Mouse (Mus musculus) limb, embryonic 15.5 days (tissue): ENCODE results near the gene Far1. TPM values are rescaled to one million over a fixed set of nuclear protein-coding genes. Genes with fewer than 3 reads are reported as not detected.

ENCODE experiments used
- ATAC-seq: fragments of 200-750 bp; cut with Nextera tagmentation; 2 replicates; pipeline ENCODE4 v1.8.0; 2017; ENCODE audit warnings: low read depth, moderate TSS enrichment; ENCODE audit not compliant: insufficient number of reproducible peaks, low FRiP score, low TSS enrichment
- H3K27ac ChIP-seq: fragments of 300-500 bp; sonication (generic); 2 replicates; pipeline ENCODE4 v1.5.1; 2015; ENCODE audit warnings: moderate library complexity, mild to moderate bottlenecking, inconsistent platforms
- H3K27me3 ChIP-seq: fragments of 300-500 bp; sonication (generic); 2 replicates; pipeline ENCODE4 v1.6.1; 2015; ENCODE audit warnings: inconsistent platforms
- H3K36me3 ChIP-seq: fragments of 300-500 bp; sonication (generic); 2 replicates; pipeline ENCODE4 v1.6.1; 2015; ENCODE audit warnings: inconsistent platforms
- H3K4me1 ChIP-seq: fragments of 300-500 bp; sonication (generic); 2 replicates; pipeline ENCODE4 v1.6.1; 2015; ENCODE audit warnings: inconsistent platforms
- H3K4me2 ChIP-seq: fragments of 300-500 bp; sonication (generic); 2 replicates; pipeline ENCODE4 v1.6.1; 2015; ENCODE audit warnings: mild to moderate bottlenecking, inconsistent platforms
- H3K4me3 ChIP-seq: fragments of 300-500 bp; sonication (generic); 2 replicates; pipeline ENCODE4 v1.5.1; 2015; ENCODE audit warnings: mild to moderate bottlenecking, inconsistent platforms
- H3K9ac ChIP-seq: fragments of 300-500 bp; sonication (generic); 2 replicates; pipeline ENCODE4 v1.6.1; 2015; ENCODE audit warnings: inconsistent platforms
- H3K9me3 ChIP-seq: fragments of 300-500 bp; sonication (generic); 2 replicates; pipeline ENCODE4 v1.6.1; 2016; ENCODE audit warnings: inconsistent platforms
- WGBS: fragments of 180-500 bp; shearing (Covaris S2); methylation state at CpG from one replicate; pipeline ENCODE4 v1.1.7; 2015; 5-methylcytosine and 5-hydroxymethylcytosine counted together
- polyA plus RNA-seq: library from polyadenylated mRNA; unstranded; fragments of >200 nt; fragmentation: Nextera tagmentation; extraction: Ambion mirVana; gene quantifications from 2 replicates; pipeline ENCODE4 v1.2.1, GENCODE M21; 2015

Far1 gene
- polyA plus RNA-seq, 1 experiment from 2014 or later: 80.8 TPM

- peaks cover 2% of the 10 kb centered on the region; the same call in 1 of the 2 replicates for H3K4me1 ChIP-seq
- no peaks in the 10 kb centered on the region for H3K27me3 ChIP-seq
- no peaks in the 10 kb centered on the region for H3K9me3 ChIP-seq
- H3K4me3 ChIP-seq: peak overlapping the region; percentile 76
- no peaks in the 10 kb centered on the region for H3K36me3 ChIP-seq
- H3K9ac ChIP-seq: peak overlapping the region; percentile 60
- ATAC-seq: no peak
- H3K27ac ChIP-seq: peak overlapping the region; percentile 84
- H3K4me2 ChIP-seq: peak overlapping the region; percentile 90
- 14% methylated on average over 20 of the region's 20 CpGs for WGBS
Observed at GRCm38 (mm10) chr7:113512527-113513285, 928 bp upstream of the Far1 start.

GRCm38 (mm10) chr7:113513963-113514649 lies 472 bp downstream of the Far1 start:
- Histone ChIP-seq H3K9ac (peak overlapping the region; percentile 76), H3K4me3 (peak overlapping the region; percentile 76), H3K36me3 (no peaks in the 10 kb centered on the region), H3K9me3 (no peaks in the 10 kb centered on the region), H3K4me2 (peak overlapping the region; percentile 90), H3K27ac (peak overlapping the region; percentile 96), H3K27me3 (no peaks in the 10 kb centered on the region), H3K4me1 (peaks cover 2% of the 10 kb centered on the region; the same call in 1 of the 2 replicates)
- WGBS: under 1% methylated on average over 43 of the region's 45 CpGs
- peak; percentile 79 for ATAC-seq

- H3K36me3 ChIP-seq: no peaks in the 10 kb centered on the region
- H3K27me3 ChIP-seq: no peaks in the 10 kb centered on the region
- peaks cover 2% of the 10 kb centered on the region; the same call in 1 of the 2 replicates for H3K4me1 ChIP-seq
- no peaks in the 10 kb centered on the region for H3K9me3 ChIP-seq
- no peak overlapping the region for H3K4me3 ChIP-seq
- H3K27ac ChIP-seq: no peak overlapping the region
- no peak overlapping the region for H3K9ac ChIP-seq
- no peak for ATAC-seq
- H3K4me2 ChIP-seq: no peak overlapping the region
- 74% methylated on average over 4 of the region's 4 CpGs for WGBS
Observed at GRCm38 (mm10) chr7:113515831-113516230, 2.2 kb downstream of the Far1 start.

GRCm38 (mm10) chr7:113518419-113518818 lies 4.8 kb downstream of the Far1 start:
- H3K27me3 ChIP-seq: no peaks in the 10 kb centered on the region
- H3K9me3 ChIP-seq: no peaks in the 10 kb centered on the region
- H3K36me3 ChIP-seq: no peaks in the 10 kb centered on the region
- WGBS: 62% methylated on average over 3 of the region's 3 CpGs
- H3K4me2 ChIP-seq: no peak overlapping the region
- peaks cover 2% of the 10 kb centered on the region; the same call in 1 of the 2 replicates for H3K4me1 ChIP-seq
- H3K4me3 ChIP-seq: no peak overlapping the region
- H3K9ac ChIP-seq: no peak overlapping the region
- no peak overlapping the region for H3K27ac ChIP-seq
- ATAC-seq: no peak

- 81% methylated on average over 2 of the region's 2 CpGs for WGBS
- H3K4me2 ChIP-seq: no peak overlapping the region
- H3K9me3 ChIP-seq: no peaks in the 10 kb centered on the region
- H3K4me1 ChIP-seq: peaks cover 2% of the 10 kb centered on the region; the same call in 1 of the 2 replicates
- H3K27me3 ChIP-seq: no peaks in the 10 kb centered on the region
- H3K27ac ChIP-seq: no peak overlapping the region
- H3K4me3 ChIP-seq: no peak overlapping the region
- no peak overlapping the region for H3K9ac ChIP-seq
- no peak for ATAC-seq
- no peaks in the 10 kb centered on the region for H3K36me3 ChIP-seq
Observed at GRCm38 (mm10) chr7:113518961-113519360, 5.3 kb downstream of the Far1 start.

- no peak for ATAC-seq
- Histone ChIP-seq H3K36me3 (peaks cover 20% of the 10 kb centered on the region), H3K9ac (no peak overlapping the region), H3K4me1 (no peaks in the 10 kb centered on the region), H3K4me2 (no peak overlapping the region), H3K4me3 (no peak overlapping the region), H3K9me3 (no peaks in the 10 kb centered on the region), H3K27me3 (no peaks in the 10 kb centered on the region), H3K27ac (no peak overlapping the region)
- 57% methylated on average over 1 of the region's 1 CpGs for WGBS
Observed at GRCm38 (mm10) chr7:113543158-113543557, 29.5 kb downstream of the Far1 start.

GRCm38 (mm10) chr7:113551742-113552463 lies 38.3 kb downstream of the Far1 start:
- no peak overlapping the region for H3K9ac ChIP-seq
- peaks cover 23% of the 10 kb centered on the region for H3K36me3 ChIP-seq
- no peaks in the 10 kb centered on the region for H3K4me1 ChIP-seq
- H3K4me3 ChIP-seq: no peak overlapping the region
- H3K27me3 ChIP-seq: no peaks in the 10 kb centered on the region
- H3K9me3 ChIP-seq: no peaks in the 10 kb centered on the region
- no peak overlapping the region for H3K4me2 ChIP-seq
- H3K27ac ChIP-seq: no peak overlapping the region
- ATAC-seq: no peak

- H3K4me1 ChIP-seq: no peaks in the 10 kb centered on the region
- 78% methylated on average over 2 of the region's 2 CpGs for WGBS
- H3K9me3 ChIP-seq: no peaks in the 10 kb centered on the region
Observed at GRCm38 (mm10) chr7:113552508-113552907, 38.9 kb downstream of the Far1 start.

GRCm38 (mm10) chr7:113556138-113556537 lies 42.5 kb downstream of the Far1 start:
- 36% methylated on average over 1 of the region's 1 CpGs for WGBS
- peaks cover 18% of the 10 kb centered on the region for H3K36me3 ChIP-seq
- no peaks in the 10 kb centered on the region for H3K27me3 ChIP-seq
- no peak overlapping the region for H3K4me2 ChIP-seq
- H3K9me3 ChIP-seq: no peaks in the 10 kb centered on the region
- no peak overlapping the region for H3K27ac ChIP-seq
- no peaks in the 10 kb centered on the region for H3K4me1 ChIP-seq
- H3K4me3 ChIP-seq: no peak overlapping the region
- ATAC-seq: no peak
- H3K9ac ChIP-seq: no peak overlapping the region

More at GRCm38 (mm10) chr7:113552508-113552907, 38.9 kb downstream of the Far1 start:
- H3K4me2 ChIP-seq: no peak overlapping the region
- no peak overlapping the region for H3K9ac ChIP-seq
- no peak for ATAC-seq
- no peaks in the 10 kb centered on the region for H3K27me3 ChIP-seq
- no peak overlapping the region for H3K27ac ChIP-seq
- peaks cover 23% of the 10 kb centered on the region for H3K36me3 ChIP-seq
- H3K4me3 ChIP-seq: no peak overlapping the region

GRCm38 (mm10) chr7:113566892-113567291 lies 53.3 kb downstream of the Far1 start:
- 75% methylated on average over 1 of the region's 1 CpGs for WGBS
- H3K9me3 ChIP-seq: no peaks in the 10 kb centered on the region
- no peak overlapping the region for H3K9ac ChIP-seq
- no peak overlapping the region for H3K27ac ChIP-seq
- 0 out of 2 replicates have a peak, but pooled peaks cover 9% of the 10 kb centered on the region for H3K36me3 ChIP-seq
- no peaks in the 10 kb centered on the region for H3K4me1 ChIP-seq
- H3K4me2 ChIP-seq: no peak overlapping the region
- no peak overlapping the region for H3K4me3 ChIP-seq
- H3K27me3 ChIP-seq: no peaks in the 10 kb centered on the region
- no peak for ATAC-seq

GRCm38 (mm10) chr7:113571121-113571520 lies 57.5 kb downstream of the Far1 start:
- Histone ChIP-seq H3K9me3 (no peaks in the 10 kb centered on the region), H3K4me3 (no peak overlapping the region), H3K27ac (no peak overlapping the region), H3K27me3 (no peaks in the 10 kb centered on the region), H3K4me1 (no peaks in the 10 kb centered on the region), H3K9ac (no peak overlapping the region), H3K4me2 (no peak overlapping the region), H3K36me3 (0 out of 2 replicates have a peak, but pooled peaks cover 9% of the 10 kb centered on the region)
- ATAC-seq: no peak
- WGBS: 61% methylated on average over 6 of the region's 6 CpGs
